Mouse (Mus musculus): ENCODE results near the gene Ssmem1. TPM values are rescaled to one million over a fixed set of nuclear protein-coding genes. Genes with fewer than 3 reads are reported as not detected.

Ssmem1 gene
- total RNA-seq, 2 experiments from 2014 or later, result 0.21 TPM; not detected in 1

DNA sequence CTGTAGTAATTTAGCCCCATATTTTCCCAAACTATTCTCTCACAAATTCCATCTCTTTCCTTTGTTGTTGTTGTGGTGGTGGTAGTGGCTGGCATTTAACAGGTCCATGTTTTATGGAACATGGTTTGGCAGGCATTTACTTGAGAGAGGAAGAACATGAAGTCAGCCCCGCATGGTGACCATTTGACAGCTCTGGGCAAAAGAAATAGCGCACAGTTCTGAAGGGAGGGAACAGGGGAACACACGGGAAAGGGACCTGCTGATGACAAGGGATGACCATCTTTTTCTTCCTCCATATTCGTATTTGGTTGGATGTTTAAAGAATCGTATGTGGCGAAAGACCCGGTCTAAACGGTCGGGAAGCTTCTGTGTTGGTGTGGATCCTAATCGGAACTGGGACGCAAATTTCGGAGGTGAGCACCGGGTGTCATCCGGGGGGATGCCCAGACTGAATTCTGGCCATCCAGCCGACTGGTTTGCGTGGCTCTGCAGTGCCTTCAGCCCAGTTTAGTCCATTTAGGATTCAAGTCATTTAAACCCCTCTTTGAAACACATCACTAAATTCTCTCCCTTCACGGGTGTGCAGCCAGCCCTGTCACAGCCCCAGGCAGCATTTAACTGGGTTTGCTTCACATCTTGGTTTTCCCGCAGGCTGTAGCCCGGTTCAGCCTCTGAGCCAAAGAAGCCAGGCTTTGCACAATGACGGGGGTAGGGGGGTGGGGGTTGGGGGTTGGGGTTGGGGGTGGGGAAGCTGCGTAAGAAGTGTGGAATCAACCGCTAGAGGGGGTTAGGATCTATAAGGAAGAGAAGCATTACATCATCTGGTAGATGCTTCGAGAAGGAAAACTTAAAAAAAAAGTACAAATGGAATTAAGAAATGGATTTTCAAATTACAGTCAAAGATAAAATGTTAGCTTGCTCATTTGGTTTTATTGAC, 42.3 kb downstream of the Ssmem1 start:
- ATAC-seq (replicated peaks; ENCODE audit: poor library complexity, severe bottlenecking), result peak; percentile 14

DNA sequence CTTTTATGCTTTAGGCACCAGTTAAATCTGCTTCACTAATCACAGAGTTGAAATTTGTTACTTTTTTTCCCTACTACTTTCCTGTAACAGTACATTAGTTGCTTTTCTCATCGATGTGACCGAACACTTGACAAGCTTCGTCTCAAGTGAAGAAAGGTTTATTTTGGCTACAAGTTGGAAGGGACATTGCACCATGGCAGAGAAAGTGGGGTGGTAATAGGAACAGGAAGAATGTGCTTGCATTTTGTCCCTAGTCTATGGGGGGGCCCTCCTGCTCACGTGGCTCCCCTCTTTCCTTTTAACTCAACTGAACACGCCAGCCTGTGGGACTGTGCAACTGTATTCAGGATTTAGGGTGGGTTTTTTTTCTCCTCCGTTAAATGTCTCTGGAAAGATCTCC, 43.0 kb downstream of the Ssmem1 start:
- ATAC-seq (replicated peaks; ENCODE audit: poor library complexity, severe bottlenecking), result peak; percentile 56

DNA sequence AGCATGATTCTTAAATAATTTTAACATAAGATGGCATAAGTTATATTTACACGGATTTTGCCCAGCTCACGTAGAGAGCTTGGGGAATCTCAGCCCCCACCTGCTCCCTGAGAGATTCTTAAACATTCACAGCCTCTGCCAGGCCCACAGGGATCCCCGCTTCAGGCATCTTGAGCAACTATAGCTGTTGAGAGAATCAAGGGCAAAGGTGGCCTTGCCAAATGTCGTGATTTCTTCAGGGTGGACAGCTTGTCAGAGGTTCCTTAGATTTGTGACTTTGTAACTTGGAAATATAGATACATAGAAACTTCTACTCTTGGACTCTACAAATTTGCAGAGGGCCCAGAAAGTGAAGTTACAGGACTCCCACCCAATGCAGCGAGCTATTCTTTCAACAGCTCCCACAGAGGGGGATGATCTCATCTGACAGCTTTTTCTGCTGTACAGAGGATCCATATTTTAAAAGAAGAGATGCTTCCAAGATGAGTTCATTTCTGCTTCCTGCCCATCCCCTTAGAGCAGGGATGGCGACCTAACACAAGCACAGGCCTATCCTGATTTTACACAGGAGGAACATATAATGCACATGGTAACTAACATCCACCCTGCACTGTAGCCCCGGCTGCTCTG, 43.8 kb downstream of the Ssmem1 start:
- ATAC-seq (replicated peaks; ENCODE audit: poor library complexity, severe bottlenecking), result no peak

DNA sequence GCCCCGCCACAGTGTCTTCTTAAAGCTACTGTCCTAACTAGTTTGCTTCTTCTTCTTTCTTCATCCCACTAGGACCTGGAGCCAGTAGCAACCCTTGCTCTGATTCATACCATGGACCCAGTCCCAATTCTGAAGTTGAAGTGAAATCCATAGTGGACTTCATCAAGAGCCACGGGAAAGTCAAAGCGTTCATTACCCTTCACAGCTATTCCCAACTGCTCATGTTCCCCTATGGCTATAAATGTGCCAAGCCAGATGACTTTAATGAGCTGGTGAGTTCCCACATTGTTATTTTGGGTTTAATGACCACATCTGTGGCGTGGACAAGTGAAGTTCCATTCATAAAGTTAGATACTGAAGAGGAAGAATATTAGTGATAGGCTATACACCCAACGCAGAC, 44.4 kb downstream of the Ssmem1 start:
- no peak for ATAC-seq (replicated peaks; ENCODE audit: poor library complexity, severe bottlenecking)

DNA sequence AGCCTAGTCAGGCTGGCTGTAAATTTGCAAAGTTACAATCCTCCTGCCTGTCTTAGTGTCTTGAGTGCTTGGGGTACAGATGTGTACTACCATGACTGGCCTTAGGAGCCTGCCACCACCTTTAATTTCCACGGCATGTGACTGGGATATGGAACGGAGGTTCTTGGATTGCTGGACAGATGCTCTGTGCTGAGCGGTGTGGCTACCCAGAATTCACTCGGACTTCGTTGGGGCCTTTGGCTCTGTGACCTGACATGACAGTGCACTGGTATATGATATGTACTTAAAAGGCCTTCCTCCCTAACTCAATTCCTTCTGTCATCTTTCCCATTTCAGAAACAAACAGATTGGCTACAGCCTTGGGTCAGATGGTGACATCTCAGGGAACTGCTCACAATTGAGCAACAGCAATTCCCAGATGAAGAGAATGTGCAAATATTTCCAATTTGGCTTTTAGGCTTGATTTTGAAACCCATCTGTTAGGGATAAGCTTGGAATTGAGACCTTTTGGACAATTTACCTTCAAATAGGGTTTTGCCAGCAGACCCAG, 45.0 kb downstream of the Ssmem1 start:
- ATAC-seq (replicated peaks; ENCODE audit: poor library complexity, severe bottlenecking), result no peak

DNA sequence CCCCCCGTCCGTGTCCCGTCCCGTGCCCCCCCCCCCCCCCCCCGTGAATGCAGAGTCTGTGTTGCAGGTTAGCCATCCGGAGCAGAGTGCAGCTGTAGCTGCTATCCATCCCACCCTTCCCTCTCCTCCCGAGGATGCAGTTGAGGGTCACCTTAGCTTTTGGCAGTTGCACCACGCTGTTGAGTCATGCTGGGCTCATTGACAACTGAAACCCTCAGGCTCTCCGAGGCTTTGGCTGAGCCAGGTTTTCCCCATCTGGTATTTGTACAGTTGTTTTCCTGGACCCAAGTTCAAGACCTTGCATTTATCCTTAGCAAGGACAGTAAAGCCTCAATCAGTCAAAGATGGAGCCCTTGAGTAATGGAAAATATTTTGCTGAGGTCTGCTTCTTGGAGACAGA, 46.4 kb downstream of the Ssmem1 start:
- 0 out of 2 replicates have a peak, but pooled peaks have one; percentile 23 for ATAC-seq (replicated peaks; ENCODE audit: poor library complexity, severe bottlenecking)

DNA sequence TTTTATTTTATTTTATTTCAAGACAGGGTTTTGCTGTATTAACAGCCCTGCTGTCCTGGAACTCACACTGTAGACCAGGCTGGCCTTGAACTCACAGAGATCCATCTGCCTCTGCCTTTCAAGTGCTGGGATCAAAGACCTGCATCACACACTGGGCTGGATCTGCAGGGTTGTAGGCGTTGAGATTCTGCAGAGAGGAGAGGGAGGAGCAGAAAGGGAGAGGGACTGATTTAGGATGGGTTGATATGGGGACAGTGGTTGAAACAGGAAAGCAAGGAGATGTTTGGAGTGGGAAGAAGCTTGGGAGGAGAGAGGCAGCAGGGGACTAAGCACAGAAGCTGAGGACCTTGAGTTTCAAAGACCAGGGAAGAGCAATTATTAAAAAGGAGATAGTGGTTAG, 50.1 kb downstream of the Ssmem1 start:
- no peak for ATAC-seq (replicated peaks; ENCODE audit: poor library complexity, severe bottlenecking)

DNA sequence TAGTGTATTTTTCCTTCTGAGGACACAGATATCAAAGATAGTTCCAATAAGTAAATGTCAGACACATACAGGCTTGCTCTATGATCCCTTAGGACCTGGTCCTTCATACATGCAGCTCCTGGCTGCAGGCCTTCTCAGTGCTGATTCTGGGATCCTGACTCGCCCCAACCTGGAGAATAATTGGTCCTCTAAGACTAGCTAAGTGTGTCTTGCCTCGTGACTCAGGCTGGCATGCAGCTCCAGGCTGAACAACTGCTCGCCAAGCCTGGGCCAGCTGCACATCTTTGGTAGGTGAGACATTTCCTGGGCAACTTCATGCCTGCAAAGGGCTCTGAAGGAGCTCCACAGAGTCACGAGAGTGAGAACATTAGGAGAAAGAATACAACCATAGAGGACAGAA, 52.5 kb downstream of the Ssmem1 start:
- ATAC-seq (replicated peaks; ENCODE audit: poor library complexity, severe bottlenecking), result no peak

DNA sequence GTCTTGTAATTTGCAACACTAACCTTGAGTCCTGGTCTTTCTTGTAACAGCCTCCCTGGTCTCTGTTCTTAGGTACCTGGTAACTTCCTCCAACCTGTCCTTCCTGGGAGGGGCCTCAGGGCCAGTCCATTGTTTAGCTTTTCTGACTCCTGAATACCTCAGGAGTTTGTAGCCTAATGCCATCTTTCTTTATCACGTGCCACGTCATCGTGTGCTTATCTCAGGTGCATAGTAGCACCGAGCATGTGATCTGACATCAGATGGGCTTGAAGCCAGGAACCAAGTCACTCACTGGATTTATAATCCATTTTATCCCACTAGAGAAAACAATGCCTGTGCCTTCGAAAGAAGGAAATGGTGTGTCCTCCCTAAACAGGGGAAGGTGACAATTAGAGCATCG, 53.9 kb downstream of the Ssmem1 start:
- no peak for ATAC-seq (replicated peaks; ENCODE audit: poor library complexity, severe bottlenecking)

DNA sequence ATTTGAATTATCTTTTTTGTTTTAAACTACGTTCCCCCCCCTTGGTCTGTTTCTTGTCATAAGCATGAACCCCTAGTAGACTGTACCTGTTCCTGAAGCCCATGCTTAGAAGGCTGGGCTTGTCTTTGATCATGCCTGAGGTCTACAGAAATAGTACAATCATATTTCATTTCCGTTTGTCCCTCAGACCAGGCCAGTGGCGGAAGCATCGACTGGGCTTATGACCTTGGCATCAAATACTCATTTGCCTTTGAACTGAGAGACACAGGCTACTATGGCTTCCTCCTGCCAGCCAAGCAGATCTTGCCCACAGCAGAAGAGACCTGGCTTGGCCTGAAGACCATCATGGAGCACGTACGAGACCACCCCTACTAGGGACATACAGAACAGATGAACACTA, 54.4 kb downstream of the Ssmem1 start:
- ATAC-seq (replicated peaks; ENCODE audit: poor library complexity, severe bottlenecking), result no peak

DNA sequence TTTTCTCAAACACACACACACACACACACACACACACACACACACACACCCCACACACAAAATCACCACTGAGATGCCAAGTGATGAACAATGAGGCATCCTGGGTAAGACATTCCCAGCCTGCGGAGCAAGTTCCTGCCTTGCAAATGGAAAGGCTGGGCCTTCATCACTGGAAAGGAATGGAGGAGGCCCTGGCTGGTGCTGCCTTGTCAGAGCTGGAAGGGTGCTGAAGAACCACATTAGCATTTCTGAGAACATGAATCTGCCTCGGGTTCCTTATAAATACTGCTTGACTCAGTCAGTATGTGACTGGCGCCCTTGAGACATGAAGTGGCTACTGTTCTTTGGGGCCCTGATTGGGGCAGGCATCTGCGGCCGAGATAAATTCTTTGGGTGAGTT, 58.4 kb downstream of the Ssmem1 start, which contains the start of gene Cpa4:
Gene Cpa4 (plus strand): TSS at position 301 of the 400 bp plus-strand sequence.
- no peak for ATAC-seq (replicated peaks; ENCODE audit: poor library complexity, severe bottlenecking)

DNA sequence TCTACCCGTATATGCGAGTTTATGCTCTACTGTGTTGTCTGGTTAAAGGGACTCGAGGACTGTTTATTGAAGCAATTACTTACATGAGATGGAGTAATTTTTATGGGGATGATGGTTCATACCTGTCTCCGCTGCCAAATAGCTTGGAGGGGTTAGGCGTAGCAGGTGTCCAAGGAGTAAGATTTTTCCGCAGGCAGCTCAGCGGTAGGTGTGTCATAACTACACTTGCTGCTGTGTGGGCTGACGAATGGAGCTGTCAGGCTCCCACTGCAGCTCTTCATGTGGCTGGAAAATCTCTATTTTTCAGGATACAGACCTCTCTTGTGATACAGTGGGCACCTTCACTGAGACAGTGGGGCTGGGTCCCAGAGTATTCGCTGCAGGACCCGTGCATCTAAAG, 59.7 kb downstream of the Ssmem1 start:
- ATAC-seq (replicated peaks; ENCODE audit: poor library complexity, severe bottlenecking), result no peak

Other genes with a start within 250 kb of the Ssmem1 start
- gene Ube2h, start 205.3 kb upstream of the Ssmem1 start, total RNA-seq (2014; fragmentation: Nextera tagmentation), result 6.4 and 7.9 TPM in 2 replicates
- gene Ube2h, start 205.3 kb upstream of the Ssmem1 start, total RNA-seq (2017), result 4.4 and 6.5 TPM in 2 replicates
- 36.6 and 37.9 TPM in 2 replicates for gene Zc3hc1, start 118.8 kb upstream of the Ssmem1 start, total RNA-seq (2014; fragmentation: Nextera tagmentation)
- gene Zc3hc1, start 118.8 kb upstream of the Ssmem1 start, total RNA-seq (2017), result 40.6 and 45.1 TPM in 2 replicates
- 30.9 and 31.9 TPM in 2 replicates for gene Klhdc10, start 108.0 kb upstream of the Ssmem1 start, total RNA-seq (2014; fragmentation: Nextera tagmentation)
- gene Klhdc10, start 108.0 kb upstream of the Ssmem1 start, total RNA-seq (2017), result 52.7 and 57.6 TPM in 2 replicates
- 45.0 and 65.8 TPM in 2 replicates for gene Tmem209, start 66 bp upstream of the Ssmem1 start, total RNA-seq (2014; fragmentation: Nextera tagmentation)
- 34.0 and 38.2 TPM in 2 replicates for gene Tmem209, start 66 bp upstream of the Ssmem1 start, total RNA-seq (2017)
- not detected in 2 replicates for gene Cpa2, start 31.7 kb downstream of the Ssmem1 start, total RNA-seq (2014; fragmentation: Nextera tagmentation)
- gene Cpa2, start 31.7 kb downstream of the Ssmem1 start, total RNA-seq (2017), result 0.30 and 1.1 TPM in 2 replicates
- gene Cpa4, start 58.5 kb downstream of the Ssmem1 start, total RNA-seq (2014; fragmentation: Nextera tagmentation), result not detected in 2 replicates
- gene Cpa4, start 58.5 kb downstream of the Ssmem1 start, total RNA-seq (2017), result not detected in 2 replicates
- gene Cpa5, start 101.2 kb downstream of the Ssmem1 start, total RNA-seq (2014; fragmentation: Nextera tagmentation), result not detected in 2 replicates
- gene Cpa5, start 101.2 kb downstream of the Ssmem1 start, total RNA-seq (2017), result not detected in 2 replicates
- gene Cpa1, start 129.4 kb downstream of the Ssmem1 start, total RNA-seq (2014; fragmentation: Nextera tagmentation), result not detected in 2 replicates
- gene Cpa1, start 129.4 kb downstream of the Ssmem1 start, total RNA-seq (2017), result not detected in 2 replicates
- 3.4 and 3.7 TPM in 2 replicates for gene Cep41, start 183.9 kb downstream of the Ssmem1 start, total RNA-seq (2014; fragmentation: Nextera tagmentation)
- 3.2 and 6.1 TPM in 2 replicates for gene Cep41, start 183.9 kb downstream of the Ssmem1 start, total RNA-seq (2017)
- not detected in 2 replicates for gene Mest, start 213.7 kb downstream of the Ssmem1 start, total RNA-seq (2014; fragmentation: Nextera tagmentation)
- gene Mest, start 213.7 kb downstream of the Ssmem1 start, total RNA-seq (2017), result 0.09 TPM in 1 of 2 replicates, not detected in the other